Mouse (Mus musculus): ENCODE data around the gene Col12a1. TPM values are rescaled to one million over a fixed set of nuclear protein-coding genes. Genes with fewer than 3 reads are reported as not detected.
"Not testable (repeated sequence)": the region's sequence is repeated elsewhere in the genome, so short reads cannot be mapped to it uniquely, and the experiment has no call there.

Gene Col12a1
- total RNA-seq, 2 experiments from 2014 or later = 10.9 to 12.9 TPM

DNA sequence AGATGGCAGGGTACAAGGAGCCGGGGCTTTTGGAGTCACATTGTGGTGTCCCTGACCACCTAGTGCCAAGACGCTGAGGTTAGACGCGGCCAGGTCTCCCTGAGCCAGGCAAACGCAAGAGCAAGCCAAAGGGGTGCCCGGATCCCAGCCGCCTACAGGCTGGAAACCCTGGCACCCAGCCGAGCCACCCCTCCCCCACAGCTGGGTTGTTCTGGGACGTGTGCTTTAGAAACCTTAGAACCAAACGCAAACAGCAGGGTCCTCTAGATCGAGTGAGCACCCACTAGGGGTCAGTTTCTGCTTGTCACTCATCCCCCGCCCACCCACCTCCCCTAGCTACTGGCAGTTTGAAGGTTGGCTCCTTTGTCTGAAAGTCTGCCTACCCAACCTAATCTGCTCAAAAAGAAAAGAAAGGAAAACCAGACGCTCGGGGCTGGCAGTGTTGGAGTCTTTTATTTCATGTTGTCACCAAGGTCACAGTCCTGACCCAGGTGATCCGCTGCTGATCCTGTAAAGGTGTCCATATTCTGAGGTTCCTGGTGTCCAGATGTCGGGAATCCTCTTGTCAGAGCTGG lies 4.1 kb downstream of the Col12a1 start:
- peak; percentile 87 for DNase-seq
- intact Hi-C loops (cut with DNase I) = loop anchor here (10.0 kb wide), 1 partner anchor 670 kb away; no protein-coding TSS in a partner anchor

DNA sequence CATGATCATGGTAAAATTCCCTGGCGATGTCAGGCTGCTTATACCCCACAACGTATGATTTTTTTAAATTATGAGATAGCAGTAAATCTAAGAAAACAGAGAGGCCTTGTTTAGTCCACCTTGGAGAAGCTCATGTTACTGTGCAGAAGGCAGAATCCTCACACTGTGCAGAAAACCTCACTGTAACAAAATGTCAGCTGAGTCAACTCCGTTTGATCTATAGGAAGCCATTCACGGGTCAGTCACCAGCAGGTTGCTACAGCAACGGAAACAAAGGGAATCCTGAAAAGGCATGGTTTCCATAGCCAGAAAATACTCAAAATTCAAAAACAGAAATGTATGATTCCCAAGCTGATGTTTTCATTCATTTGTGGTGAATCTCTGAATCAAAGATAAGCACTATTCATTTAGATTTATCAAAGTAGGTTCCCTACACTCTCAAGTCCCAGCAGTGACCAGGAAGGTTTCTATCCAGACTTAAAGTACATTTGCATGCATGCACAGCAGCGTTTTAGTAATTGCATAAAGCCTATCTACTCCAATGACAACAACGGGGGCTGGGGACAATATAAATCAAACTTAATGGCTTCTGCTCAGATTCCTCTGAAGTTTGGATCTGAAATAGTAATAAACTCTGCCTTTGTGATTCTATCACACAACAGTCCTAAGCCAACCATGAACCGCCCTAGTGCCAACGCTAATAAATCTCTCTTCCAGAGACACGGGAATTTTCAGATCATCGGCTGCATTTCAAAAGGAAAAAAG lies 28.7 kb downstream of the Col12a1 start:
- no peak for DNase-seq
- intact Hi-C loops (cut with DNase I) = no loop called here

DNA sequence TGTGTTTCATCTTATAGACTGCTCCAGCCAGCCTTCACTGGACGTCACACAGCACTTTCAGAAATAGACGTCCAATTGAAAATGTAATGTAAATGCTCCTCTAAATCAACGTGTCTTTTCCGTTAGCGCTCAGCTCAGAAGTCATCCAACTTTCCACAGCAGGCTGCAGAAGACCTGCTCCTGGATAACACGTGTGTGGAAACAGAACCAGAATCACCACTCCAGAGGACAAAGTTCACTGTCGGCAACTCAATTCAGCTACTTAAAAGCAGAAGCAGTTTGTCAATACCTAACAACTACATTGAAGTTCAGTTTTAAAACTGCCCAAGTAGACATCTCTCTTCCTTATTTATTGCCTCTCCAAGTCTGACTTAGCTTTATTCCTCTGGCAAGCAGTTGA lies 29.3 kb downstream of the Col12a1 start:
- intact Hi-C loops (cut with DNase I) = no loop called here
- DNase-seq = no peak

DNA sequence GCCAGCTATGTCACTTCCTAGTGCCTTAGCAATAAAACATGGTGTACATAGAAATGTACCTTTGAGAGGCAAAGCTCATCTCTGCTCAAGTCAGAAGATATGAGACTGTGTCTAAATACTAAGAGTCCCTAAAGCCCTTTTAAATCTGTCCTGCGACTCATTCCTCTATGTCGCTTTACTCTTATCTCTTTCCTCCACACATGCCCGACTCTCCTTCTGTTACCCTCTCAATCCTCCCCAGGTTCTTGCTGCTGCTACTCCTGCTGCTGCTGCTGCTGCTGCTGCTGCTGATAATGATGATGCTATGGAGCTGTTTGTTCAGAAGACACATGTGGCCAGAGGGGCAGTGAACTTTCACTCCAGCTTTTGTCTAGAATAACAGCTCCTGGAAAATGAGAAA lies 31.4 kb downstream of the Col12a1 start:
- intact Hi-C loops (cut with DNase I) = no loop called here
- DNase-seq = no peak

DNA sequence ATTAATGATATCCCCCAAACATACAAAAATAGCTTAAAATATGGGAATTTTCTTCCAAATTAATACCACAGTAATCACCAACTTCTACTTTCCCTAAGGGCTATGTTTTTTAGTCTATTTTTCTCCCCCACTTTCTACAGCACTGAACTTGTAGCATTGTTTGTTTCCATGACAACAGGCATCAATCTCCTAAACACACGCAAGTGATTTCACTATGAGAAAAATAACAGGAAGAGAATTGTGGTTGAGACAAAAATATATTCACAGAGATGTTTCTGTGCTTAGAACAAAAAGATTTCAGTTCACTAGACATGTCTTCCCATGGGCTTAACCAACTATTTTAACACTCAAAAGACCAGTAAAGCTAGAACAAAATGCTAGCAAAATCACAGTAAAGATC lies 32.6 kb downstream of the Col12a1 start:
- intact Hi-C loops (cut with DNase I) = no loop called here
- DNase-seq = no peak

DNA sequence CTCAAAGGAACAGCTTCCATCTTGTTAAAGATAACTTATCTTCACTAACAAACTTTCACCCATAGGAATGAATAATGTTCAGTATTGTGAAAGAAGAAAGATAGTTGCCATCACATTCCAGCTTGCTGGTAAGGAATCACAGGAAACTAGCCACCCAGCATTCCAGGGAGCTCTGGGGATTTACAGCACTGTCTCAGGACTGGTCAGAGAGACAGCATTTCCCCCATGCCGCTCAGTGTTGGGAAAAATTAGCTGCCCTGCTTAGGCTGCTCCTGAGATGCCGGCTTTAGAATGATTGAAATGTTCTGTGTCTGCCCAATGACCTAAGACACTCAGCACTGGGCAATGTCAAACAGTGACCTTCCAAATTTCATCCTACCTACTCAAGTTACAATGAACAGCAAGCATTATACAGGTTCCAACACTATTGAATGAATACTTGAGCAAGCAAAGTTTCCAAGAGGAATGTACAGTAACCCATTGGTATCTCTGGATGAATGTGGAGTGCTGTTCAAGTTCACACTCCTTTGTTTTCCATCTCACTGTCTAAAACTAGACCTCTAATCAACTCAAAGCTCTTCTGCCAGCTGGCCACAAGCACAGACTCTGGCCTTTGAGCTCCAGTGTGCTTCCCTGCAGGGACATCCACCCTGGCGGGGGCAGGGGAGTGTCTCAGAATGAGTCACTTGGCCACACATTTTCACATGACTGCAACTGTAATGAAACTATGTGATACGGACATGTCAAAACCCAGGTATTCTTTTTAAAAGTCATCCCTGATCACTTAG lies 38.0 kb downstream of the Col12a1 start:
- intact Hi-C loops (cut with DNase I) = no loop called here
- DNase-seq = peak; percentile 6

DNA sequence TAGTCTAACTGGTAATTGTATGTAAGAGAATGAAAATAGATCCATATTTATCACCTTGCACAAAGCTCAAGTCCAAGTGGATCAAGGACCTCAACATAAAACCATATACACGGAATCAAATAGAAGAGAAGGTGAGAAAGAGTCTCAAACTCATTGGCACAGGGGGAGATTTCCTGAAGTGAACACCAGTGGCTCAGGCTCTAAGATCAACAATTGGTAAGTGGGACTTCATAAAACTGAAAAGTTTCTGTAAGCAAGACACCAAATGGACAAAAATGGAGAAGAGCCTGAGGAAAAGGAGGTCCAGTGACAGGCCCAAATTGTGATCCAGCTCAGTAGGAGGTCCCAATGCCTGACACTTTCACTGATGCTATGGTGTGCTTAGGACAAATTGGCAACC lies 49.8 kb downstream of the Col12a1 start:
- DNase-seq; intact Hi-C loops (cut with DNase I): not testable (repeated sequence)

DNA sequence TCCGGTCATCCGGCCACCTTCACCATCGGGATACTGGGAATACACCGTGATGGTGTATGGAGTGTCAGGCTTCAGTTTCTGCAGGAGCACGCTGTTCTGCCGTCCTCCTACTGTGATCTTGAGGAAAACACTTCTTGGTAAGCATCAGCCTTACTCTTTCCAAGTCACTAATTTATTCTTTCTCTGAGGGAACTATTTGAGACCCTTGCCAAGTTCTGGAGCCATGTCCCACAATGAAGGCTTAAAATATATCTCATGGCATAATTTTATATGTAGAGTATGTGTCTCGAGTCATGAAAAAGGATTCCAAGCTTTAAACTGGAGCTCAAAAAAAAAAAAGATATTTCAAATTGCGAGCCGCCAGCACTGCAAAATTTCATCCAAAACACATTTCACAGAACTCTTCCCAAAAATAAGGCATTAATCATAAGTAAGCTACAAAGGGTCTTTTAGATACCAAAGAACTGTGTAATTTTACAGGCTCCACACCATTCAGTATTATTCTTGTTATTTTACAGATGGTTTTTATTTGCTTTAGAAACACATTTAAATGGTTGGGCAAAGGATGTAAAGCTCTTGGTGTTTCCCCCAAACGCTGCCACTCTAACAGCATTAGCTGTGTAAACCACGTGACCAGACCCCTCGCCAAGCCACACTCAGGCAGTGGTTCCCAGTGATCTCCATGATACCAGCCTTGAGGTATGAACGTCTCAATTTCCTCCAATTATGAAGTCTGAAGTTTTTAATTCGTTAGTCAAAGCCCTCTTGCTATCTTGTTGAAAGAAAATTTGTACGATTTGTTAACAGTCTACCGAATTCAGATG lies 65.1 kb downstream of the Col12a1 start:
- DNase-seq = no peak
- intact Hi-C loops (cut with DNase I) = no loop called here

DNA sequence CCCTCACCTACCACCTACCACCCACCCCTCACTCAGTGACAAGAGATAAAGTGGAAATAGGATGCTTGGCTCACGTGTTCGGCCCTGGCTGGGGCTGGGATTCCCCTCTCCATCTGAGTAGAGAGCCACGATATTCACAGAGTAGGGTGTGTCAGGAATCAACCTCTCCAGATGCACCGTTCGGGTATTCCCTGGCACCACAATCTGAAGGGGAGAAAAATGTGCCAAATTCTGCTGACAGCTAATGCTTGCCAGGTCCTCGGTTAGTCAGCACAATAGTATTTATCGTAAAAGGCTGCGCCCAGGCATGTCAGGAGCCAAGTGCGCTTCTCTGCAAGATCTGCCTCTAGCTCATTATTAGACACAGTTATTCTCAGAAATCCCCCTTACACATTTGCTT lies 70.0 kb downstream of the Col12a1 start:
- intact Hi-C loops (cut with DNase I) = no loop called here
- DNase-seq = peak; percentile 4

DNA sequence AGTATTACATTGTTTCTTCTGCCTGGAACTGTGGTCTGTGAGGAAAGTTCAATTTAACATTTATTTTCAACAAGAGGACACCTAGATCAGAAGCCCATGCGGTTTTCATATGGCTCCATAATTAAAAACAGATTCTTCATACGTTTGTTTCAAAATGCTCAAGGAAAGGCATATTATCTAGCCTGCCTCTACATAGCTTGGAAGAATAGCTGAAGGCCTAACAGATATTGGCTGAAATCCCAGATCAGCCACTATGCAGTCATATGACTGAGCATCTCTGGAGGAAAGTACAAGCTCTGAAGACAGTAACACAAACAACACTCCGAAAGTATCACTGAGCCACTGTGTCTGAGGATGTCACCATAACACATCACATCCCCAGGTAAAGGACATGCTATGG lies 72.9 kb downstream of the Col12a1 start:
- intact Hi-C loops (cut with DNase I) = no loop called here
- no peak for DNase-seq

DNA sequence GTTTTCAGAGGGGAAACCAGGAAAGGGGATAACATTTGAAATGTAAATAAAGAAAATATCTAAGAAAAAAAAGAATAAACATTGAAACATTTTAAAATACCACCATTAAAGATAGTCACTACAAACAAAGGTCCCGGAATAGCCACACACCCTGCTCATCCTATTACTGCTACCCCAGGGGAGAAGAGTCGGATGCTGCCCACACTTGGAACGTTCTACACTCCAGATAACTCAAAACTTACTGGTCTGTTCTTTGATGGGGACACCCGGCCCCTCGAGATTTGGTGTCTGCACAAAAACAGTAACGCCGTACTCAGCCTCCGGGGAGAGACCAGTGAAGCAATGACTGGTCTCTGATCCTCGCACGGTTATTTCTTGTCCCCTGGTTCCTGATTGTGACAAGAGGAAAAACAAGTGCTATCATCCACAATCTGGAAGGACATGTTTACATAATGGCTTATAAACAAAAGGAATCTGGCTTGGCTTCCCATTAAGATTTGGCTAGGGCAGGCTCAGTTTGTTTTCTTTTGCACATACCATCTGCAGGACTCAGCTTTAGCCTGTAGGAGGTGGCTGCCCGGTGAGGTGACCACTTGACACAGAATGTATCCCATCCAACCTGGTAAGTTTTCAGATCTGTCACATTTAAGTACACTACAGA lies 79.1 kb downstream of the Col12a1 start:
- intact Hi-C loops (cut with DNase I) = no loop called here
- DNase-seq = no peak

DNA sequence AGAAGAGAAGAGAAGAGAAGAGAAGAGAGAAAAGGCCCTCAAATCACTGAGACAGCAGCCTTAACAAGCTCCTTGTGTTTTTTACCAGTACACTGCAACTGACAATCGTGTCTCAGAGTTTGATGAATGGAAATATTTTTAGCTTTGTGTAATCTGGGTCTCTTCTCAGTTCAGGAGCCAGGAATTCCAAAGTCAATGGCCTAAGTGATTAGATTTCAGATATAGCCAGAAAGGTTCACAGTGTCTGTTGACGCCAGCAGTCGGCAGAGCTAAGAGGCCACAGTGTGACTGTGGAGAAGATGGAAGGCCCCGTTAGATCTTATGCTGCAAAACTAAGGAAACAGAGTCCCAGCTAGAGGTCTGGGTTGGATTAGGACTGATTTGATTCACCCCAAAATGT lies 80.8 kb downstream of the Col12a1 start:
- intact Hi-C loops (cut with DNase I) = no loop called here
- no peak for DNase-seq

DNA sequence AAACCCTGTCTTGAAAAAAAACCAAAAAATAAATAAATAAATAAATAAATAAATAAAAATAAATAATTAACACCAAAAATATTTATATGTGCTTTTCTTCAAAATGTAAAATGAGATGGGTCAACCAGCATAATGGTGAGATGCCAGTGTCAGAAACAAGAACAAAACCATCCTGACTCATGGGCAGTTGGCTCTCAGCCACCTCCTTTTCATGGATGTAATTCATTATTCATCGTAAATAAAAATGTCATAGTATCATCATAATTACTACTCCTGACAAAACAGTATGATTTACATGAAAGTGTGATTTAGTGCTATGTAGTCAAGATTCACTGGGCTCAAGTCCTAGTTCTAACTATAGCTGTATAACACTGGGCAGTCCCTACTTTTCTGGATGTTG lies 84.6 kb downstream of the Col12a1 start:
- no peak for DNase-seq
- intact Hi-C loops (cut with DNase I) = no loop called here

DNA sequence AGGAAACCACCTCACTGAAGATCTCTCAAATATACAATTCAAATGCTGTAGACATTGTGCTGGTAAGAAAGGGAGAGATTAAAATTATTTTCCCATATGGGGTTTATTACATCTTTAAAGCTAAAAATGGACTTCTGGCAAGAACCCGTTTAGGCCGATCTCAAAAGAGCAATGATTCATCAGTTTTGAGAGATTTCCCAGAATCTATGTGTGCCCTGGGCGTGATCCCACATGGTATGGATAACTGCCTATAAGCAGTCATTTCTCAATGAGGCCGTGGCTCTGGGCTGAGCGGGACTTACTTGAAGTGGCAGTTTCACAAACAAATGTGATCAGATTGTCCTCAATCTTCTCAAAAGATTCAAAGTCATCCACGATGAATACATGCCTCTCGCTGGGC lies 87.4 kb downstream of the Col12a1 start:
- intact Hi-C loops (cut with DNase I) = no loop called here
- no peak for DNase-seq

DNA sequence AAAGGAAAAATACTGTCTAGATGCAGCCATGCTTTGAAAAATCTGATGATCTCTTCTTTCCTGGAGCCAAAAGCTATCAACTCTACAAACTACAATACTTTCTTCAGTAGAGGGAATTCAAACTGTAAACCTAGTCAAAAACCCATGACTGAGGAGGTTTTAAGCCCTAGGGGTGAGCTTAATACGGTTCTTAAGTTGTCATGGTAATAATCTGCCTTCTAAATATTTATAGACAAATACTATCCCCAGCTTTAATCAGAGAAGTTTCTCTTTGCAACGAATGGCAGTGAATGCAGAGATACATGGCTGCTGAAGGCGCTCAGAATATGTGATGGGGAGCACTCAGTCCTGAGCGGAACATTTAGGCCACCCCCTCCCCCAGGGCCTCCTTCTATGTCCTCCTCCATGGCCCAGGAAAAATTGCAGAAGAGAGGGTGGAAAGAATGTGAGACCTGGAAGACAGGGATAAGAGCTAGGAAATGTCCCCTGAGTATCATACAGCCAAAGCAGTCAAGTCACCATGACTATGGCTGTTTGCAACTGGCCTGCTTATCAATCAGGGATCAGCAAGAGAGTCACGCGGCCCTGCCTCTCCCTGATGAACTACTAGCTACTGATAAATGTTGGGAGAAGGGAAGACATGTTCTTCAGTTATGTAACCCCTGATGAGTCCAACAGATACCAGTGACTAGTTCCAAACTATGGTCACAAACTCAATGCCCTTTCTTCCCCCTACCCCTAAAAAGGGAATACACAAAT lies 99.6 kb downstream of the Col12a1 start:
- DNase-seq = no peak
- intact Hi-C loops (cut with DNase I) = no loop called here

DNA sequence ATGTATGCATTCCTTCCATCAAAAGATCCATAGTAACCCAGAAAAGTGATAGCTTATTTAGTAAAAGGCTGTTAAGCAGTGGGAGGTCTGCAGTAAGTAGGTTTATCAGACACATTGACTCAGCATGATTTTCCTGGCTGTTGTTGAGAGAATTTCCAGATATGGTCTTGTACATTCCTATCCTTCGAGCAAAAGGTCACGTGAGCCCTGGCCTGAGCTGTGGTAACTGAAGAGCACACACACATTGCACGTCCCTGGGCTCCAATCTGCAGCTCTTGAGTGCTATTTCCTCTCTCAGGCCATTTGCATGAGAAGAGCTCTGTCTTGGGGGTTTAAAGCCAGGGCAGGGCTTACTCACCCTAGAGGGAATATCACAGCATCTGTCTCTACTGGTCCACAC lies 101.3 kb downstream of the Col12a1 start:
- DNase-seq = no peak
- intact Hi-C loops (cut with DNase I) = no loop called here

DNA sequence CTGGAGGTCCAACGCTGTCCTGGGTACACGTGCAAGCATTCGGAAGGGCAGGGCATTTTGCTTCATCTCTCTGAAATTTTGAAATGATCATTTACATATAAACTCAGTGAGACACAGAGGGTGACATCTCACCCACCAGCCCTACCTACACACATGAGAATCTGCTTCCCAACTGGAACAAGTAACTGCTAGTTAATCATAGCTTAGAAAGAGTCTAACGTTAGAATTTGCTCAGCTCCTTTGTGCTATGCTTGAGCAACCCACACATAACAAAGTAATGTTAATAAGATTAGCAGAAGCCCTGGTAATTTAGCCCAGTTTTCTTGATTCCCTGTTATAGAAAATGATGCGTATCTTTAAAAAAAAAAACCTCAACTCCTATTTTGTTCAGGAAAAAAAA lies 102.6 kb downstream of the Col12a1 start:
- DNase-seq = no peak
- intact Hi-C loops (cut with DNase I) = no loop called here

DNA sequence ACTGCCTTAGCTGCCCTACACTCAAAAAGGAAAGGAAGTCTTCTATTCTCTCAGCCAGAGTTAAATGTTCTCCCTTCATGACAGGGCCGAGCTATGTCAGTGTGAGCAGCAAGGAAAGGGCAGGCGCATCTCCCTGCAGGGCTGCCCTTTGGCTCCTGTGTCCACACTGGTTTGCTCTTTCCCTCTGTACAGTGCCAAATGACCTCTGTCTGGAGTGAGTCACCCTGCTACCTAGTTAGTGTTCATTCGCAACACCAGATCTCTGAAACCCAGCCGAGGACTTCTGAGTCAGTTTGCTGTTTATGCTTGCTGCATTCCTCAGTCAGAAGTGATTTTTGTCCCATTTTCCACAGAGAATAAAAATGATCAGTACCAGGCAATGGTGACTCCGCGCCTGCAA lies 108.3 kb downstream of the Col12a1 start:
- no peak for DNase-seq
- intact Hi-C loops (cut with DNase I) = no loop called here

DNA sequence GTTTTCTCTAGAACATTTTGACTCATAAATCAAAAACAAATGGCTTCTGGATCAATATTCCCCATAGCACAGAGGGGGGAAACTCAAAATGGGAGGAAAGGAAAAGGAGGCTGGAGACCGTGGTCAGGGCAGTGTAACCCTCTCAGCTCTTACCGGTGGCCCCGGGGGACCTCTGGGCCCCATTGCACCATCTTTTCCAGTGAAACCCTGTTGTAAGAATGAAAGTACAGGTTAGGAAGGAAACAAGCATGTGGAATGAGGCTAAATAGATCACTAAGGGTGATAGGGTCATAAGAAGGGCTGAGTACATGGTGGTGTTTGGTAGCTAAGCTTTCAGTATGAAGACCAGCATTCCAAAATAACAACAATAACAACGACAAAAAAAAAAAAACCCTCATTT lies 109.0 kb downstream of the Col12a1 start:
- DNase-seq = no peak
- intact Hi-C loops (cut with DNase I) = no loop called here

DNA sequence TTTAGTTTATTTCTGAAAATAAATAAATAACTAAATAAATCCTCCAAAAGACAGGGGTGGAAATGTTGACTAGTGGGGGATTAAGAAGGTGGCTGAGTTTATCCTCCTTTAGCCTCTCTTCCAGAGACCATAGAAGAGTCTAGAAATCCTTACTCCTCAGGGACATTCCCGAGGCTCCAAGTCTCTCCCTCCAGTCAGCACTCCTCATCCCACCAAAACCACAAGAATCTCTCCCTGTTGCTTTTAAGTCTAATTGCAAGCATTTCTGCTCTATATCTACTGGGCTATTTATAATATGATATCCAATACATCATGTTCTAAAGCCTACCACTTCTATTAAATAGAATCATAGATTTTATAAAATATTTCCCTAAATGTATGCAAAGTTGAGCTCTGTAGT lies 109.8 kb downstream of the Col12a1 start:
- no peak for DNase-seq
- intact Hi-C loops (cut with DNase I) = no loop called here
